Mouse (Mus musculus) stomach, postnatal 0 days (tissue): ENCODE data around the gene Abraxas1. TPM values are rescaled to one million over a fixed set of nuclear protein-coding genes. Genes with fewer than 3 reads are reported as not detected.

Source experiments
- ATAC-seq: fragments of 200-750 bp; cut with Nextera tagmentation; 2 replicates; pipeline ENCODE4 v1.8.0; 2017; ENCODE audit not compliant: low FRiP score, low TSS enrichment
- DNase-seq: peaks from one replicate; pipeline ENCODE4 v3.0.0-alpha.2; 2016; ENCODE audit warnings: low spot score
- H3K27ac ChIP-seq: fragments of 300-500 bp; sonication (generic); replicated peaks from 2 replicates; pipeline ENCODE4 v1.5.1; 2014; ENCODE audit warnings: mild to moderate bottlenecking, control low read depth
- H3K27me3 ChIP-seq: fragments of 300-500 bp; sonication (generic); 2 replicates; pipeline ENCODE4 v1.6.1; 2014; ENCODE audit warnings: low read length; ENCODE audit not compliant: control insufficient read depth, insufficient read depth
- H3K36me3 ChIP-seq: fragments of 300-500 bp; sonication (generic); 2 replicates; pipeline ENCODE4 v1.6.1; 2014; ENCODE audit warnings: low read length, mixed read lengths; ENCODE audit not compliant: control insufficient read depth, insufficient read depth
- H3K4me1 ChIP-seq: fragments of 300-500 bp; sonication (generic); replicated peaks from 2 replicates; pipeline ENCODE4 v1.6.1; 2014; ENCODE audit warnings: antibody characterized with exemption; ENCODE audit not compliant: control insufficient read depth, insufficient read depth
- H3K4me2 ChIP-seq: fragments of 300-500 bp; sonication (generic); replicated peaks from 2 replicates; pipeline ENCODE4 v1.6.1; 2014; ENCODE audit warnings: low read depth, mild to moderate bottlenecking, control low read depth, moderate library complexity
- H3K4me3 ChIP-seq: fragments of 300-500 bp; sonication (generic); 2 replicates; pipeline ENCODE4 v1.5.1; 2014; ENCODE audit warnings: low read depth, low read length, control low read depth
- H3K9ac ChIP-seq: fragments of 300-500 bp; sonication (generic); 2 replicates; pipeline ENCODE4 v1.6.1; 2014; ENCODE audit warnings: mild to moderate bottlenecking, low read length, control low read depth, mixed read lengths
- H3K9me3 ChIP-seq: fragments of 300-500 bp; sonication (generic); 2 replicates; pipeline ENCODE4 v1.6.1; 2016; ENCODE audit warnings: low read length; ENCODE audit not compliant: control insufficient read depth
- CTCF ChIP-seq: IDR thresholded peaks from 2 replicates; pipeline ENCODE4 v1.5.1; 2016; ENCODE audit warnings: antibody characterized with exemption, low read depth, mild to moderate bottlenecking, moderate library complexity
- EP300 ChIP-seq: optimal IDR thresholded peaks from 2 replicates; pipeline ENCODE3; 2016; ENCODE audit warnings: antibody characterized with exemption
- WGBS: fragments of 180-500 bp; shearing (Covaris S2); extraction: QIAGEN DNeasy Blood & Tissue Kit; methylation state at CpG from one replicate; pipeline ENCODE4 v1.1.7; 2014; 5-methylcytosine and 5-hydroxymethylcytosine counted together
- polyA plus RNA-seq: library from polyadenylated mRNA; unstranded; fragments of >200 nt; fragmentation: Nextera tagmentation; extraction: Ambion mirVana; gene quantifications from 2 replicates; pipeline ENCODE4 v1.2.1, GENCODE M21; 2015

Abraxas1 gene
- polyA plus RNA-seq, 1 experiment from 2014 or later: 13.0 TPM

DNA sequence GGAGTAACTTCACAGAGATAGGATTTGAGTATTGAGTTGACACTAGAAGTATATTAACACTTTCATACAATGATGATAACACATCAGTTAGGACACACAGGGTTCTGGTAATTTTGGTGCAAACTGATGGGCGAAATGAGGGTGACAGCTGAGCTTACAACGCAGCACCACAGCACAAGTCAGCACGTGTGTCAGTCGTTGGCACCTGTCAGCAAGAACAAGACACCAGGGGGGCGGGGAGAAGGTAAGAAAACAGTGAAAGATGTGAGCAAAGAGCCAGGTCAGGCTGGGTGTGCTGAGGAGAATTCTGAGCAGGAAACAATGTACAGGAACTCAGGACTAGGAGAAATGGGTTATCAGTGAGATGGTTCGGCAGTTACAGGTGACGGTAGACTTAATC is 59.0 kb downstream of the Abraxas1 start:
- TF ChIP-seq CTCF (no peak), EP300 (no peak)

DNA sequence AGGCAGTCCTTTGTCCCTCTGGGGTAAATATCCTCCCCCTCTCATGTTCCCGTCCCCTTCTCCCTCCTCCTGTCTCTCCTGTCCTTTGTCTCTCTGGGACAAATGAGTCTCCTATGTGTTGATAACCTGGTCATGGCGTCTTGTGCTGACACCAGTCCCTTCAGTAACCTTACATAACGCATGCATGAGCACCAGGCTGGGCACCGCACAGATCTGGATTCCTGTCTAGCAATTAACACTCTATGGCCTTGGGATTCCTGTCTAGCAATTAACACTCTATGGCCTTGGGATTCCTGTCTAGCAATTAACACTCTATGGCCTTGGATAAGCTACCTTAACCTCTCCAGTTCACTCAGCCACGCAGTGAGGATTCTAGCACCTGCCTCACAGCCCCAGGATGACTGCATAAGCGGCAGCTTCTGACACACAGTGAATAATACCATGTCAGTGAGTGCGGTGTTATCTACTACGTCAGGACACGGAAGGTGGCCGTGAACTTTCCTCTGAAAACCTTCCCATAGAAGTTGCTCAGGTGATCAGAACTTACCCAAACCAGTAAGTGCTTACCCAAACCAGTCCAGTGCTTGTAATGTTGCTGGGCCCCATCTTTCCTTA is 60.6 kb downstream of the Abraxas1 start:
- H3K4me1 ChIP-seq: no peaks in the 10 kb centered on the region
- 0 out of 2 replicates have a peak, but pooled peaks cover 8% of the 10 kb centered on the region for H3K36me3 ChIP-seq
- H3K27ac ChIP-seq: no peak overlapping the region
- peak; percentile 33 for DNase-seq
- no peaks in the 10 kb centered on the region for H3K27me3 ChIP-seq
- H3K9ac ChIP-seq: no peak overlapping the region
- ATAC-seq: peak; percentile 93
- H3K9me3 ChIP-seq: no peaks in the 10 kb centered on the region
- H3K4me2 ChIP-seq: no peak overlapping the region
- WGBS: 69% methylated on average over 10 of the region's 10 CpGs
- no peak overlapping the region for H3K4me3 ChIP-seq
- TF ChIP-seq CTCF (no peak), EP300 (no peak)

More for the DNA sequence above, 59.0 kb downstream of the Abraxas1 start:
- DNase-seq: no peak
- H3K9me3 ChIP-seq: no peaks in the 10 kb centered on the region
- 81% methylated on average over 7 of the region's 7 CpGs for WGBS
- H3K9ac ChIP-seq: no peak overlapping the region
- H3K36me3 ChIP-seq: 0 out of 2 replicates have a peak, but pooled peaks cover 10% of the 10 kb centered on the region
- no peak overlapping the region for H3K27ac ChIP-seq
- H3K27me3 ChIP-seq: no peaks in the 10 kb centered on the region
- no peak overlapping the region for H3K4me2 ChIP-seq
- no peak overlapping the region for H3K4me3 ChIP-seq
- ATAC-seq: no peak
- H3K4me1 ChIP-seq: no peaks in the 10 kb centered on the region

DNA sequence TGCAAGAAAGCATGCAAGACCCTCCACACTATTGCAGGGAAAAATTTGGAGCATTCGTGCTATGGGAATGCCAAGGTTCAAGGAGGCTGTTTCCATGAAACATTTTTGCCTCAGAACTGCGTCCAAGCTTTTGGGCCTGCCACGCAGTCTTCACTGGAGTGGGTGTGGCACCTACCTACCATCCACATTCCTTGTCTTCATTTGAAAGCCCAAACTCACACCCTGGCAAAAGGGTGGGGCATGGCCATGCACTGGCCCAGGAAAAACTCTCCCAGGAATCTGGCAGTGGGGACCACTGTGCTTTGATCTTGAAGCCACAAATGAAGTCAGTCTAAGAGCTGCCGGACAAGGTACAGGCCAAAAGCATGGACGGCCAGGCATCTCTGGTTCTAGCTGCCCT is 62.6 kb downstream of the Abraxas1 start:
- H3K27ac ChIP-seq: no peak overlapping the region
- no peaks in the 10 kb centered on the region for H3K9me3 ChIP-seq
- no peak overlapping the region for H3K4me3 ChIP-seq
- no peaks in the 10 kb centered on the region for H3K27me3 ChIP-seq
- no peaks in the 10 kb centered on the region for H3K4me1 ChIP-seq
- 91% methylated on average over 5 of the region's 5 CpGs for WGBS
- no peaks in the 10 kb centered on the region for H3K36me3 ChIP-seq
- TF ChIP-seq CTCF: no peak
- TF ChIP-seq EP300: no peak
- ATAC-seq: no peak
- no peak for DNase-seq
- no peak overlapping the region for H3K9ac ChIP-seq
- H3K4me2 ChIP-seq: no peak overlapping the region

Other genes starting within 250 kb of the Abraxas1 start
- 379 and 398 TPM in 2 replicates for gene Plac8, start 248.7 kb downstream of the Abraxas1 start, polyA plus RNA-seq
- 52.1 and 52.3 TPM in 2 replicates for gene Coq2, start 145.8 kb downstream of the Abraxas1 start, polyA plus RNA-seq
- gene Hpse, start 101.2 kb downstream of the Abraxas1 start, polyA plus RNA-seq: 17.3 and 17.6 TPM in 2 replicates
- gene Helq, start 22.4 kb downstream of the Abraxas1 start, polyA plus RNA-seq: 5.4 and 6.3 TPM in 2 replicates
- 185 and 186 TPM in 2 replicates for gene Mrps18c, start 22.3 kb downstream of the Abraxas1 start, polyA plus RNA-seq
- gene Gpat3, start 24.7 kb upstream of the Abraxas1 start, polyA plus RNA-seq: 6.4 and 6.7 TPM in 2 replicates